18 mouse cellular contexts compared by ENCODE assay signal in the genomic region with DNA sequence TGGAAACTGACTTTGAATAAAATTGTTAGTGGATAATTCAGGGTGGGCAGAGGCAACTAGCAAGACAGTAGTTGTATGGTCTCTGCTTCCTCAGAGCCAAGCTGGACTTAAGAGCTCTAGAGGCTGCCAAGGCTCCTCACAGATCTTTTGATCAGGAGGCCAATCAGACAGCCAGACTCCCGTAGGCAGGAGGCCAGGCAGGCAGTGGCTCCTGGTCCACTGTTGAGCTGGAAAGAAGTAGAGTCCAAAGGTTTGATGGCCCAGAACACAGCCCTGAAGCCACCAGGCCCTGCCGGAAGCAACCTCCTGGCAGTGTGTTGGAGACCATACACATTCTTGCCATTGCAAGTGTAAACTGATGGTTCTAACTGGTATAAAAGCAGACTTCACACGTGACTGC.
DNase-seq lines count a peak whose midpoint lies in the region; TF ChIP-seq lines count a peak whose summit lies in the region.
"Had no signal": no experiment of that assay in that cellular context is flagged by ENCODE, and none has a peak within 500 bp of the region (broad histone marks: within the 10 kb centered on the region; RNA-seq: fewer than 3 reads in every experiment).

No protein-coding gene starts in this region.

- TF ChIP-seq CTCF in left cerebral cortex, adult 2 months (IDR thresholded peaks at IDR 0.05), result no peak

- no peak overlapping the region for H3K27ac ChIP-seq in left cerebral cortex, adult 2 months
- H3K27ac ChIP-seq: embryonic facial prominence, embryonic 12.5 days; embryonic facial prominence, embryonic 15.5 days; gastrocnemius, adult 2 months; hindbrain, embryonic 12.5 days; hindbrain, embryonic 15.5 days had no signal

- DNase-seq in cerebellum, adult 11 months, result peak; percentile 22
- DNase-seq in cerebellum, adult 8-10 months, result no peak
- DNase-seq in kidney, adult 11 months, result peak; percentile 6
- no peak for DNase-seq in kidney, adult 18-20 months
- DNase-seq in left cerebral cortex, postnatal 4 days, result peak; percentile 41
- DNase-seq in left cerebral cortex, adult 2 months (ENCODE audit: extremely low spot score in 1 of 2, low spot score in 2 of 2), result no peak
- DNase-seq in cerebellum, postnatal 36 days, result peak; percentile 35
- DNase-seq in thymus, postnatal 25 days, result no peak
- DNase-seq: adrenal gland, adult 8-10 months; adrenal gland, postnatal 25 days; forebrain, postnatal 0 days; gastrocnemius, adult 2 months; gastrocnemius, postnatal 14 days; heart, adult 11 months had no signal

- intact Hi-C loops in left cerebral cortex, postnatal 4 days (cut with DNase I), result no loop called here
- intact Hi-C loops in left cerebral cortex, adult 2 months (cut with DNase I), result no loop called here

- no peak overlapping the region for H3K4me3 ChIP-seq in left cerebral cortex, adult 2 months
- H3K4me3 ChIP-seq: embryonic facial prominence, embryonic 12.5 days; embryonic facial prominence, embryonic 15.5 days; gastrocnemius, adult 2 months; hindbrain, embryonic 12.5 days; hindbrain, embryonic 15.5 days had no signal

Comparison
In these comparisons a context has a peak if more than half of its experiments do, and no peak if none do; other contexts are left out.
1. DNase-seq: peak in cerebellum, adult 11 months (single experiment), kidney, adult 11 months (single experiment), left cerebral cortex, postnatal 4 days (single experiment) and cerebellum, postnatal 36 days (2 of 2); none in cerebellum, adult 8-10 months (single experiment), kidney, adult 18-20 months (single experiment), left cerebral cortex, adult 2 months (0 of 2) and thymus, postnatal 25 days (single experiment).